Mouse (Mus musculus) lung, postnatal 25 days (tissue): ENCODE data around the gene Lrmda.

Experiments
- DNase-seq: peaks from one replicate; pipeline ENCODE4 v3.0.0; 2022; ENCODE audit warnings: low spot score

Lrmda gene

GRCm38 (mm10) chr14:22019252-22019948 is at the start of gene Lrmda:
Gene Lrmda, plus strand, starts transcription at chr14:22019712.
- DNase-seq = peak; percentile 89

- peak; percentile 86 for DNase-seq
Measured at GRCm38 (mm10) chr14:21981462-21981861, 38.0 kb upstream of the Lrmda start.

- DNase-seq = no peak
Measured at GRCm38 (mm10) chr14:21982096-21982591, 37.4 kb upstream of the Lrmda start.

- no peak for DNase-seq
Measured at GRCm38 (mm10) chr14:21982592-21983310, 36.8 kb upstream of the Lrmda start.

- DNase-seq = no peak
Measured at GRCm38 (mm10) chr14:21983311-21983949, 36.1 kb upstream of the Lrmda start.

- DNase-seq = no peak
Measured at GRCm38 (mm10) chr14:21983950-21984730, 35.4 kb upstream of the Lrmda start.

- peak; percentile 57 for DNase-seq
Measured at GRCm38 (mm10) chr14:21984757-21985425, 34.6 kb upstream of the Lrmda start.

GRCm38 (mm10) chr14:21985426-21985931 is 34.0 kb upstream of the Lrmda start:
- no peak for DNase-seq

GRCm38 (mm10) chr14:21985981-21986732 is 33.4 kb upstream of the Lrmda start:
- peak; percentile 92 for DNase-seq

- DNase-seq = peak; percentile 61
Measured at GRCm38 (mm10) chr14:21986733-21987659, 32.5 kb upstream of the Lrmda start.

- peak; percentile 99 for DNase-seq
Measured at GRCm38 (mm10) chr14:21987660-21988576, 31.6 kb upstream of the Lrmda start.

- no peak for DNase-seq
Measured at GRCm38 (mm10) chr14:21988577-21989290, 30.8 kb upstream of the Lrmda start.

GRCm38 (mm10) chr14:21989291-21989913 is 30.1 kb upstream of the Lrmda start, which contains the start of gene Zfp503:
Gene Zfp503, minus strand, starts transcription at chr14:21989601.
- DNase-seq = peak; percentile 70

- DNase-seq = no peak
Measured at GRCm38 (mm10) chr14:21990321-21991021, 29.0 kb upstream of the Lrmda start.

- peak; percentile 71 for DNase-seq
Measured at GRCm38 (mm10) chr14:21991251-21991780, 28.2 kb upstream of the Lrmda start.

- DNase-seq = no peak
Measured at GRCm38 (mm10) chr14:21991856-21992255, 27.7 kb upstream of the Lrmda start.
